Mouse (Mus musculus) hindbrain, embryonic 12.5 days (tissue): ENCODE results near the gene Sec31a. TPM values are rescaled to one million over a fixed set of nuclear protein-coding genes. Genes with fewer than 3 reads are reported as not detected.

Experiments
- ATAC-seq: fragments of 200-750 bp; cut with Nextera tagmentation; 2 replicates; pipeline ENCODE4 v1.8.0; 2017; ENCODE audit warnings: moderate TSS enrichment; ENCODE audit not compliant: low FRiP score
- H3K27ac ChIP-seq: fragments of 300-500 bp; sonication (generic); 2 replicates; pipeline ENCODE4 v1.5.1; 2016; ENCODE audit warnings: mild to moderate bottlenecking
- H3K27me3 ChIP-seq: fragments of 300-500 bp; sonication (generic); 2 replicates; pipeline ENCODE4 v1.6.1; 2016; ENCODE audit warnings: mild to moderate bottlenecking
- H3K36me3 ChIP-seq: fragments of 300-500 bp; sonication (generic); 2 replicates; pipeline ENCODE4 v1.6.1; 2016; ENCODE audit warnings: mild to moderate bottlenecking
- H3K4me1 ChIP-seq: fragments of 300-500 bp; sonication (generic); 2 replicates; pipeline ENCODE4 v1.6.1; 2016
- H3K4me2 ChIP-seq: fragments of 300-500 bp; sonication (generic); replicated peaks from 2 replicates; pipeline ENCODE4 v1.6.1; 2016; ENCODE audit warnings: mild to moderate bottlenecking
- H3K4me3 ChIP-seq: fragments of 300-500 bp; sonication (generic); 2 replicates; pipeline ENCODE4 v1.5.1; 2016; ENCODE audit warnings: mild to moderate bottlenecking
- H3K9ac ChIP-seq: fragments of 300-500 bp; sonication (generic); 2 replicates; pipeline ENCODE4 v1.6.1; 2016; ENCODE audit warnings: mild to moderate bottlenecking, moderate library complexity
- H3K9me3 ChIP-seq: fragments of 300-500 bp; sonication (generic); replicated peaks from 2 replicates; pipeline ENCODE4 v1.6.1; 2016; ENCODE audit warnings: mild to moderate bottlenecking
- WGBS: fragments of 180-500 bp; shearing (Covaris S2); methylation state at CpG from one replicate; pipeline ENCODE4 v1.1.7; 2016; 5-methylcytosine and 5-hydroxymethylcytosine counted together
- polyA plus RNA-seq: library from polyadenylated mRNA; unstranded; fragments of >200 nt; fragmentation: Nextera tagmentation; extraction: Ambion mirVana; gene quantifications from 2 replicates; pipeline ENCODE4 v1.2.1, GENCODE M21; 2016

Gene Sec31a
- 128 and 141 TPM in 2 replicates for polyA plus RNA-seq

- peak; percentile 96 for ATAC-seq
- under 1% methylated on average over 70 of the region's 82 CpGs for WGBS
- Histone ChIP-seq H3K4me1 (peaks cover 16% of the 10 kb centered on the region), H3K27me3 (no peaks in the 10 kb centered on the region), H3K9ac (peak within 1 kb of the TSS; percentile 79), H3K9me3 (no peaks in the 10 kb centered on the region), H3K27ac (peak within 1 kb of the TSS; percentile 89), H3K36me3 (peaks cover 31% of the 10 kb centered on the region), H3K4me2 (peak within 1 kb of the TSS; percentile 68), H3K4me3 (peak within 1 kb of the TSS; percentile 71)
These were observed at the start of gene Sec31a for GRCm38 (mm10) chr5:100415761-100416590. Gene Sec31a, minus strand, starts transcription at chr5:100416234.

GRCm38 (mm10) chr5:100462374-100462773, 46.3 kb upstream of the Sec31a start:
- Histone ChIP-seq H3K4me2 (no peak overlapping the region), H3K27me3 (no peaks in the 10 kb centered on the region), H3K4me1 (no peaks in the 10 kb centered on the region), H3K4me3 (no peak overlapping the region), H3K27ac (no peak overlapping the region), H3K9ac (no peak overlapping the region), H3K9me3 (no peaks in the 10 kb centered on the region), H3K36me3 (peaks cover 30% of the 10 kb centered on the region)
- WGBS = 93% methylated on average over 2 of the region's 2 CpGs
- ATAC-seq = no peak

GRCm38 (mm10) chr5:100461526-100461925, 45.5 kb upstream of the Sec31a start:
- peaks cover 31% of the 10 kb centered on the region for H3K36me3 ChIP-seq
- H3K9me3 ChIP-seq = no peaks in the 10 kb centered on the region
- no peak overlapping the region for H3K4me3 ChIP-seq
- H3K9ac ChIP-seq = no peak overlapping the region
- WGBS = 91% methylated on average over 9 of the region's 9 CpGs
- no peak overlapping the region for H3K4me2 ChIP-seq
- ATAC-seq = no peak
- no peaks in the 10 kb centered on the region for H3K27me3 ChIP-seq
- no peaks in the 10 kb centered on the region for H3K4me1 ChIP-seq
- H3K27ac ChIP-seq = no peak overlapping the region

- ATAC-seq = no peak
- Histone ChIP-seq H3K4me3 (no peak overlapping the region), H3K36me3 (peaks cover 40% of the 10 kb centered on the region), H3K9ac (no peak overlapping the region), H3K4me2 (no peak overlapping the region), H3K27me3 (no peaks in the 10 kb centered on the region), H3K27ac (no peak overlapping the region), H3K4me1 (no peaks in the 10 kb centered on the region), H3K9me3 (no peaks in the 10 kb centered on the region)
- WGBS = 97% methylated on average over 5 of the region's 5 CpGs
These were observed 43.4 kb upstream of the Sec31a start for GRCm38 (mm10) chr5:100459468-100459867.

- no peak for ATAC-seq
- Histone ChIP-seq H3K4me1 (no peaks in the 10 kb centered on the region), H3K27ac (no peak overlapping the region), H3K36me3 (peaks cover 55% of the 10 kb centered on the region), H3K27me3 (no peaks in the 10 kb centered on the region), H3K9me3 (no peaks in the 10 kb centered on the region), H3K4me3 (no peak overlapping the region), H3K4me2 (no peak overlapping the region), H3K9ac (no peak overlapping the region)
- 71% methylated on average over 2 of the region's 2 CpGs for WGBS
These were observed 35.8 kb upstream of the Sec31a start for GRCm38 (mm10) chr5:100451871-100452270.

GRCm38 (mm10) chr5:100438796-100439195, 22.8 kb upstream of the Sec31a start:
- Histone ChIP-seq H3K4me1 (no peaks in the 10 kb centered on the region), H3K4me2 (no peak overlapping the region), H3K4me3 (no peak overlapping the region), H3K36me3 (peaks cover 10% of the 10 kb centered on the region; the same call in 1 of the 2 replicates), H3K27me3 (no peaks in the 10 kb centered on the region), H3K27ac (no peak overlapping the region), H3K9me3 (no peaks in the 10 kb centered on the region), H3K9ac (no peak overlapping the region)
- 96% methylated on average over 14 of the region's 14 CpGs for WGBS
- no peak for ATAC-seq

- Histone ChIP-seq H3K36me3 (peaks cover 10% of the 10 kb centered on the region; the same call in 1 of the 2 replicates), H3K4me2 (no peak overlapping the region), H3K4me3 (no peak overlapping the region), H3K4me1 (no peaks in the 10 kb centered on the region), H3K9me3 (no peaks in the 10 kb centered on the region), H3K27me3 (no peaks in the 10 kb centered on the region), H3K27ac (no peak overlapping the region), H3K9ac (no peak overlapping the region)
- WGBS = 96% methylated on average over 5 of the region's 5 CpGs
- no peak for ATAC-seq
These were observed 21.9 kb upstream of the Sec31a start for GRCm38 (mm10) chr5:100437917-100438316.

GRCm38 (mm10) chr5:100437086-100437485, 21.1 kb upstream of the Sec31a start:
- Histone ChIP-seq H3K4me2 (no peak overlapping the region), H3K9ac (no peak overlapping the region), H3K27me3 (no peaks in the 10 kb centered on the region), H3K36me3 (peaks cover 10% of the 10 kb centered on the region; the same call in 1 of the 2 replicates), H3K4me1 (no peaks in the 10 kb centered on the region), H3K27ac (no peak overlapping the region), H3K4me3 (no peak overlapping the region), H3K9me3 (no peaks in the 10 kb centered on the region)
- ATAC-seq = no peak
- WGBS = 95% methylated on average over 4 of the region's 4 CpGs

- 78% methylated on average over 2 of the region's 2 CpGs for WGBS
- H3K36me3 ChIP-seq = peaks cover 21% of the 10 kb centered on the region
- H3K27me3 ChIP-seq = no peaks in the 10 kb centered on the region
- H3K4me1 ChIP-seq = peaks cover 31% of the 10 kb centered on the region
- no peak overlapping the region for H3K4me3 ChIP-seq
- no peaks in the 10 kb centered on the region for H3K9me3 ChIP-seq
- ATAC-seq = no peak
- no peak overlapping the region for H3K4me2 ChIP-seq
- no peak overlapping the region for H3K9ac ChIP-seq
- no peak overlapping the region for H3K27ac ChIP-seq
These were observed 14.9 kb upstream of the Sec31a start for GRCm38 (mm10) chr5:100430966-100431365.

GRCm38 (mm10) chr5:100430076-100430390, 14.0 kb upstream of the Sec31a start:
- peak; percentile 23 for ATAC-seq
- H3K27ac ChIP-seq = peak overlapping the region; percentile 74
- H3K4me1 ChIP-seq = peaks cover 39% of the 10 kb centered on the region
- H3K4me3 ChIP-seq = peak overlapping the region; percentile 82
- peak overlapping the region; percentile 90 for H3K4me2 ChIP-seq
- 8% methylated on average over 11 of the region's 11 CpGs for WGBS
- no peaks in the 10 kb centered on the region for H3K27me3 ChIP-seq
- peaks cover 29% of the 10 kb centered on the region for H3K36me3 ChIP-seq
- H3K9ac ChIP-seq = peak overlapping the region; percentile 89
- no peaks in the 10 kb centered on the region for H3K9me3 ChIP-seq

- Histone ChIP-seq H3K27me3 (no peaks in the 10 kb centered on the region), H3K27ac (peak overlapping the region; percentile 94), H3K9me3 (no peaks in the 10 kb centered on the region), H3K4me1 (peaks cover 44% of the 10 kb centered on the region), H3K9ac (peak overlapping the region; percentile 89), H3K4me2 (peak overlapping the region; percentile 90), H3K4me3 (peak overlapping the region; percentile 82), H3K36me3 (peaks cover 34% of the 10 kb centered on the region)
- under 1% methylated on average over 53 of the region's 53 CpGs for WGBS
- ATAC-seq = peak; percentile 100
These were observed 13.5 kb upstream of the Sec31a start for GRCm38 (mm10) chr5:100429344-100430075.

- H3K4me3 ChIP-seq = peak overlapping the region; percentile 82
- peaks cover 51% of the 10 kb centered on the region for H3K4me1 ChIP-seq
- H3K9me3 ChIP-seq = no peaks in the 10 kb centered on the region
- WGBS = under 1% methylated on average over 20 of the region's 20 CpGs
- ATAC-seq = peak; percentile 70
- peak overlapping the region; percentile 94 for H3K27ac ChIP-seq
- peak overlapping the region; percentile 90 for H3K4me2 ChIP-seq
- peak overlapping the region; percentile 89 for H3K9ac ChIP-seq
- H3K27me3 ChIP-seq = no peaks in the 10 kb centered on the region
- peaks cover 41% of the 10 kb centered on the region for H3K36me3 ChIP-seq
These were observed 12.8 kb upstream of the Sec31a start for GRCm38 (mm10) chr5:100428734-100429343.
